Mouse (Mus musculus): ENCODE measurements around the gene Ethe1. TPM values are rescaled to one million over a fixed set of nuclear protein-coding genes. Genes with fewer than 3 reads are reported as not detected.
A peak's percentile ranks its signal among the peaks of the same experiment; 100 is the strongest.
"Not testable (repeated sequence)": the region's sequence is repeated elsewhere in the genome, so short reads cannot be mapped to it uniquely, and the experiment has no call there.

Ethe1 gene
- polyA plus RNA-seq, 1 experiment from 2014 or later = 17.9 TPM

GRCm38 (mm10) chr7:24611709-24612108, 24.4 kb downstream of the Ethe1 start:
- peak overlapping the region; percentile 52; the same call in 1 of the 2 replicates for H3K4me2 ChIP-seq (ENCODE audit: low read depth, low read length, severe bottlenecking)
- H3K36me3 ChIP-seq (ENCODE audit: control insufficient read depth, insufficient read depth, low read length) = no peaks in the 10 kb centered on the region
- ATAC-seq (replicated peaks; ENCODE audit: low FRiP score) (no peak), DNase-seq (ENCODE audit: low spot score) (no peak)
- peaks cover 8% of the 10 kb centered on the region; the same call in 1 of the 2 replicates for H3K4me1 ChIP-seq (replicated peaks; ENCODE audit: control insufficient read depth, insufficient read depth, low read length)
- H3K4me3 ChIP-seq (ENCODE audit: low read depth, low read length) = peak overlapping the region; percentile 32
- no peak overlapping the region for H3K9ac ChIP-seq (ENCODE audit: low read length)
- no peak overlapping the region for H3K27ac ChIP-seq (ENCODE audit: low read depth, low read length)
- peaks cover 39% of the 10 kb centered on the region for H3K27me3 ChIP-seq (ENCODE audit: control insufficient read depth, insufficient read depth, low read length)
- H3K9me3 ChIP-seq (ENCODE audit: control insufficient read depth, low read length) = no peaks in the 10 kb centered on the region
- WGBS = 15% methylated on average over 7 of the region's 7 CpGs

DNA sequence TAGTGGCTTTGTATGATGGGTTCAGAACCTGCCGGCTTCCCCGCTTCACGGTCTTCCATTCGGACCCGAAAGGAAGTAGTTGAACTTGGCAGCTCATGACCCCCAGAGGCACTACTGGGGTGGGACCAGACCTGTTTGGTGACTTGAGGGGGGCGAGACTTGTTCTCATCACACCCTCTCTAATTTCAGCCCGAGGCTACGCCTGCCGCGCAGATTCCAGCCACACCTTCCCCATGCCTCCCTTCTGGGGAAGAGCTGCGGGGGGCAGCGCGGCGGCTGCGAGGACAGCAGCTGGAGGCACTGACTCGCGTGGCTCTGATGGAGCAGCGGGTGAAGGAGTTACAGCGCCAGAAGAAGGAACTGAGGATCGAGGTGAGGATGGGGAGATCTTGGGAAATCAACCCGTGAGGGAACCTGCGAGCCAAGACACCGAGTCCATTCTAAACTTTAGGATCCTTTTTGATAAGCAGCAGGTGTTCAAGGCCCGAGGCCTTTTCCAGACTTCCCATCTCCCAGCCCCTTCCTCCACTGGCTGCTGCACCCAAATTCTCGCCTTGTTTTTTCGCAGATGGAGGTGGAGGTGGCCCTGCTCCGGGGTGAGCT, 25.1 kb downstream of the Ethe1 start:
- ATAC-seq (replicated peaks; ENCODE audit: low FRiP score) (no peak), DNase-seq (ENCODE audit: low spot score) (no peak)
- Histone ChIP-seq H3K9me3 (ENCODE audit: control insufficient read depth, low read length) (no peaks in the 10 kb centered on the region), H3K27ac (ENCODE audit: low read depth, low read length) (no peak overlapping the region), H3K4me2 (ENCODE audit: low read depth, low read length, severe bottlenecking) (peak overlapping the region; percentile 29), H3K36me3 (ENCODE audit: control insufficient read depth, insufficient read depth, low read length) (no peaks in the 10 kb centered on the region), H3K27me3 (ENCODE audit: control insufficient read depth, insufficient read depth, low read length) (peaks cover 39% of the 10 kb centered on the region), H3K4me1 (replicated peaks; ENCODE audit: control insufficient read depth, insufficient read depth, low read length) (peaks cover 8% of the 10 kb centered on the region; the same call in 1 of the 2 replicates), H3K9ac (ENCODE audit: low read length) (peak overlapping the region; percentile 17), H3K4me3 (ENCODE audit: low read depth, low read length) (no peak overlapping the region; the same call in 1 of the 2 replicates)
- 3% methylated on average over 27 of the region's 27 CpGs for WGBS

- DNase-seq (ENCODE audit: low spot score) = no peak
- H3K4me3 ChIP-seq (ENCODE audit: low read depth, low read length) = no peak overlapping the region
- H3K9ac ChIP-seq (ENCODE audit: low read length) = no peak overlapping the region
- ATAC-seq (replicated peaks; ENCODE audit: low FRiP score) = no peak
- no peaks in the 10 kb centered on the region for H3K36me3 ChIP-seq (ENCODE audit: control insufficient read depth, insufficient read depth, low read length)
- H3K4me1 ChIP-seq (replicated peaks; ENCODE audit: control insufficient read depth, insufficient read depth, low read length) = peaks cover 8% of the 10 kb centered on the region; the same call in 1 of the 2 replicates
- no peak overlapping the region for H3K27ac ChIP-seq (ENCODE audit: low read depth, low read length)
- peaks cover 36% of the 10 kb centered on the region for H3K27me3 ChIP-seq (ENCODE audit: control insufficient read depth, insufficient read depth, low read length)
- WGBS = 76% methylated on average over 13 of the region's 13 CpGs
- no peak overlapping the region for H3K4me2 ChIP-seq (ENCODE audit: low read depth, low read length, severe bottlenecking)
- H3K9me3 ChIP-seq (ENCODE audit: control insufficient read depth, low read length) = no peaks in the 10 kb centered on the region
These were observed 27.5 kb downstream of the Ethe1 start for GRCm38 (mm10) chr7:24614816-24615215.

DNA sequence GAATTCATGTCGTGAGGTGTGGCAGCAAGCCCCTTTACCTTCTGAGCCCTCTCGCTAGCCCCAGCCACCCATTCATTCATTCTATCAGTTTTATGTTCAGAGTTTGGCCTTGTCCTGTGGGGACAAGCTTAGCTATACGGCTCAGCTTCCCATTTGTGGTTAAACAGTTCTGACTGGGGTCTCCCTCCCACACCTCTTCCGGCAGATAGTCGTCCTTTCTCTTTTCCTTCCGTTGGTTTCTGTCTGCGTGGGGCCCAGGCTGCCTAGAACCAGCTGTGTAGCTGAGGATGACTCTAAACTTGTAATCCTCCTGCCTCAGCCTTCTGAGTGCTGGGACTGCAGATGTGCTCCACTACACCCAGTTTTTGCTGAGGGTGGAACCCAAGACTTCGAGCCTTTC, 30.4 kb downstream of the Ethe1 start:
- WGBS = 83% methylated on average over 8 of the region's 8 CpGs
- peaks cover 8% of the 10 kb centered on the region for H3K27me3 ChIP-seq (ENCODE audit: control insufficient read depth, insufficient read depth, low read length)
- no peak overlapping the region for H3K4me3 ChIP-seq (ENCODE audit: low read depth, low read length)
- no peak overlapping the region for H3K9ac ChIP-seq (ENCODE audit: low read length)
- no peaks in the 10 kb centered on the region; the same call in 1 of the 2 replicates for H3K9me3 ChIP-seq (ENCODE audit: control insufficient read depth, low read length)
- no peaks in the 10 kb centered on the region; the same call in 1 of the 2 replicates for H3K4me1 ChIP-seq (replicated peaks; ENCODE audit: control insufficient read depth, insufficient read depth, low read length)
- no peaks in the 10 kb centered on the region for H3K36me3 ChIP-seq (ENCODE audit: control insufficient read depth, insufficient read depth, low read length)
- ATAC-seq (replicated peaks; ENCODE audit: low FRiP score) (no peak), DNase-seq (ENCODE audit: low spot score) (no peak)
- H3K27ac ChIP-seq (ENCODE audit: low read depth, low read length) = no peak overlapping the region
- no peak overlapping the region for H3K4me2 ChIP-seq (ENCODE audit: low read depth, low read length, severe bottlenecking)

- not testable (repeated sequence) for DNase-seq (ENCODE audit: low spot score); H3K27ac ChIP-seq (ENCODE audit: low read depth, low read length); H3K4me1 ChIP-seq (replicated peaks; ENCODE audit: control insufficient read depth, insufficient read depth, low read length); H3K4me3 ChIP-seq (ENCODE audit: low read depth, low read length); H3K4me2 ChIP-seq (ENCODE audit: low read depth, low read length, severe bottlenecking); H3K9me3 ChIP-seq (ENCODE audit: control insufficient read depth, low read length); H3K27me3 ChIP-seq (ENCODE audit: control insufficient read depth, insufficient read depth, low read length); ATAC-seq (replicated peaks; ENCODE audit: low FRiP score); H3K9ac ChIP-seq (ENCODE audit: low read length); H3K36me3 ChIP-seq (ENCODE audit: control insufficient read depth, insufficient read depth, low read length)
- WGBS = 92% methylated on average over 8 of the region's 8 CpGs
These were observed 31.0 kb downstream of the Ethe1 start for GRCm38 (mm10) chr7:24618374-24618773.

DNA sequence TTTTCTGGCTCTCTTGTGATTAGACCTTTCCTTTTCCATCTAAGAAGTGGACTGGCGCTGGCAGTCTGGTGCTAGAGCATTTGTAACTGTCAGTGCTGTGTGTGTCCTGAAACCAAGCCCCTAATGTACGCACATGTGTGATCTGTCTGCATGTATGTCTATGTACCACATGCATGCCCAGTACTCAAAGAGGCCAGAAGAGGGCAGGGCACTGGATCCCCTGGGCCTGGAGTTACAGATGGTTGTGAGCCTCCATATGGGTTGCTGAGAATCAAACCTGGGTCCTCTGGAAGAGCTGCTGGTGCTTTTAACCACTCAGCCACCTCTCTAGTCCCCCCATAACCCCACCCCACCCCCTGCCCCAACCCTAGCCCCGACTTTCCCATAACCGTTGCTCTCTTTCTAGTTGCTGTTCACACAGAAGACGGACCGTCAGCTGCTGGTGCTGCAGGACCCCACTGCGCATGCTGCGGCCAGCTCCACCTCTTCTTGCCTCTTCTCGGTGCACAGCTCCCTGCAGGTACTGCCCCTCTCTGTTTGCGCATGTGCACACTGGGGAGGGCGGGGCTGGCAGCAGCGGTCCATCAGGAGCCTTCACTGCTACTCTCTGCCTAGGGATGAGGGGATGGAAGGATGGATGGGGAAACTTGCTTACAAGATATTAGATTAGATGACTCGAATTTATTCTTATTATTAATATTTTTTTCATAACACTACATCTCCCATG, 32.5 kb downstream of the Ethe1 start:
- Histone ChIP-seq H3K4me1 (replicated peaks; ENCODE audit: control insufficient read depth, insufficient read depth, low read length) (no peaks in the 10 kb centered on the region), H3K9me3 (ENCODE audit: control insufficient read depth, low read length) (no peaks in the 10 kb centered on the region; the same call in 1 of the 2 replicates), H3K9ac (ENCODE audit: low read length) (no peak overlapping the region), H3K4me2 (ENCODE audit: low read depth, low read length, severe bottlenecking) (no peak overlapping the region), H3K27me3 (ENCODE audit: control insufficient read depth, insufficient read depth, low read length) (no peaks in the 10 kb centered on the region), H3K36me3 (ENCODE audit: control insufficient read depth, insufficient read depth, low read length) (no peaks in the 10 kb centered on the region), H3K27ac (ENCODE audit: low read depth, low read length) (no peak overlapping the region), H3K4me3 (ENCODE audit: low read depth, low read length) (no peak overlapping the region)
- DNase-seq (ENCODE audit: low spot score) (no peak), ATAC-seq (replicated peaks; ENCODE audit: low FRiP score) (no peak)
- WGBS = 48% methylated on average over 13 of the region's 13 CpGs

- Histone ChIP-seq H3K9me3 (ENCODE audit: control insufficient read depth, low read length) (no peaks in the 10 kb centered on the region; the same call in 1 of the 2 replicates), H3K4me2 (ENCODE audit: low read depth, low read length, severe bottlenecking) (no peak overlapping the region), H3K4me3 (ENCODE audit: low read depth, low read length) (no peak overlapping the region), H3K27me3 (ENCODE audit: control insufficient read depth, insufficient read depth, low read length) (no peaks in the 10 kb centered on the region), H3K27ac (ENCODE audit: low read depth, low read length) (no peak overlapping the region), H3K36me3 (ENCODE audit: control insufficient read depth, insufficient read depth, low read length) (no peaks in the 10 kb centered on the region), H3K9ac (ENCODE audit: low read length) (no peak overlapping the region), H3K4me1 (replicated peaks; ENCODE audit: control insufficient read depth, insufficient read depth, low read length) (no peaks in the 10 kb centered on the region)
- ATAC-seq (replicated peaks; ENCODE audit: low FRiP score) = no peak
- no peak for DNase-seq (ENCODE audit: low spot score)
- WGBS = 84% methylated on average over 3 of the region's 3 CpGs
These were observed 33.9 kb downstream of the Ethe1 start for GRCm38 (mm10) chr7:24621193-24621592.

DNA sequence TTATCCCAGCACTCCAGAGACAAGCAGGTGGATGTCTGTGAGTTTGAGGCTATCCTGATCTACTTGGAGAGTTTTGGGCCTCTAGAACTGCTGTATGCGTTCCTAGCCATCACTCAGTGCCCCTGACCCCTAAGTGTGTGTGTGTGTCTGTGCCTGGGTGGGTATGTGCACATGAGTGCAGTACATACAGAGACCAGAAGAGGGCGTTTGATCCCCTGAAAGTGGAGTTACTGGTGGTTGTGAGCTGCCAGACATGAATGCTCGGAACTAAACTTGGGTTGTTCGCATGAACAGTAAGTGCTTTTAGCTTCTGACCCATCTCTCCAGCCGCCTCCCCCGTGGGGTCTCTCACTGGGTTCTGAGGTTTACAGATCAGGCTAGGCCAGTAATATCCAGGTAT, 35.6 kb downstream of the Ethe1 start:
- ATAC-seq (replicated peaks; ENCODE audit: low FRiP score) = no peak
- H3K27me3 ChIP-seq (ENCODE audit: control insufficient read depth, insufficient read depth, low read length) = no peaks in the 10 kb centered on the region
- H3K4me3 ChIP-seq (ENCODE audit: low read depth, low read length) = no peak overlapping the region
- no peak overlapping the region for H3K4me2 ChIP-seq (ENCODE audit: low read depth, low read length, severe bottlenecking)
- H3K4me1 ChIP-seq (replicated peaks; ENCODE audit: control insufficient read depth, insufficient read depth, low read length) = no peaks in the 10 kb centered on the region
- WGBS = 79% methylated on average over 6 of the region's 6 CpGs
- no peaks in the 10 kb centered on the region; the same call in 1 of the 2 replicates for H3K9me3 ChIP-seq (ENCODE audit: control insufficient read depth, low read length)
- H3K36me3 ChIP-seq (ENCODE audit: control insufficient read depth, insufficient read depth, low read length) = no peaks in the 10 kb centered on the region
- H3K9ac ChIP-seq (ENCODE audit: low read length) = no peak overlapping the region
- H3K27ac ChIP-seq (ENCODE audit: low read depth, low read length) = no peak overlapping the region
- DNase-seq (ENCODE audit: low spot score) = no peak
